Mouse (Mus musculus) Patski (cell line): ENCODE results near the gene Rpf1. TPM values are rescaled to one million over a fixed set of nuclear protein-coding genes. Genes with fewer than 3 reads are reported as not detected.

Experiments used
- ATAC-seq: fragments of 100-300 bp; one replicate; pipeline ENCODE4 v1.8.0; 2021
- CTCF ChIA-PET: fragments of 350-600 bp; sonication (Branson Sonifier 250); formaldehyde crosslinking; loops from one replicate; lab custom pipeline; 2022; ENCODE audit warnings: inconsistent platforms; lab: Charles Lee
- POLR2A ChIA-PET: fragments of 350-600 bp; sonication (Branson Sonifier 250); formaldehyde crosslinking; loops from one replicate; lab custom pipeline; 2022; ENCODE audit warnings: antibody characterized with exemption, inconsistent platforms; lab: Charles Lee
- DNase-seq: peaks from one replicate; pipeline ENCODE4 v3.0.0-alpha.2; 2011; ENCODE audit warnings: low read depth, low spot score
- H3K27me3 ChIP-seq: fragments of 371-371 bp; one replicate; pipeline ENCODE4 v1.5.1; 2021
- CTCF ChIP-seq: fragments of 100-300 bp; IDR thresholded peaks from one replicate; pipeline ENCODE4 v1.5.1; 2021
- in situ Hi-C: fragments of 300-500 bp; cut with MboI; formaldehyde crosslinking; loops from 3 replicates; pipeline ENCODE4 v1.11.1; 2018; ENCODE audit warnings: low pct_unique_long_range_greater_than_20kb, mixed read lengths
- polyA plus RNA-seq: library from polyadenylated mRNA; unstranded; gene quantifications from one replicate; pipeline ENCODE4 v1.2.3, GENCODE M21; 2021

Gene Rpf1
- polyA plus RNA-seq, 1 experiment from 2014 or later, result 78.9 TPM

DNA sequence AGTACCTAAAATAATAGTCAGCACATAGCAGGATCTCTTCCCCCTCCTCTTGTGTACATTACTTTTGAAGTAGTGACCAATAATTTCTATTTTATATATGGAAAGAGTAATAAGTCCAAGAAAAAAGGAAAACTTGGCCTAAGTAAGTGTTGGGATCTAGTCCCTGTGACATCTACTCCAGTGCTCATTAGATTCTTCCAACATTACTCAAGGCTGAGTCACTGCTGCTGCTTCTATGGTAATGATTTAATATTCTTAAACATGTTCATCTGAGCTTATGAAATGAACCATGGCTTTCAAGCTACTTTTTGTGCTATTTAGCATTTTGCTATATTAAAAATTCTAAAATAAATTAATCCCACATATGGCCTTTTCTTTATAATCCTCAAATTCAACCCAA, 47.5 kb downstream of the Rpf1 start:
- in situ Hi-C loops, result no loop called here
- ChIA-PET POLR2A (interaction anchor here (0.7 to 1.2 kb wide), 2 partner anchors 17 to 26 kb away, joined by 3 read pairs; partner anchors contain the start of genes Gng5 and Spata1), CTCF (interaction anchor here (1.1 to 3.5 kb wide), 11 partner anchors 9 to 472 kb away, joined by 3 to 24 read pairs (median 5); partner anchors contain the start of gene Ctbs)
- ATAC-seq (peak; percentile 69), DNase-seq (no peak)
- H3K27me3 ChIP-seq, result no peaks in the 10 kb centered on the region
- no peak for TF ChIP-seq CTCF

DNA sequence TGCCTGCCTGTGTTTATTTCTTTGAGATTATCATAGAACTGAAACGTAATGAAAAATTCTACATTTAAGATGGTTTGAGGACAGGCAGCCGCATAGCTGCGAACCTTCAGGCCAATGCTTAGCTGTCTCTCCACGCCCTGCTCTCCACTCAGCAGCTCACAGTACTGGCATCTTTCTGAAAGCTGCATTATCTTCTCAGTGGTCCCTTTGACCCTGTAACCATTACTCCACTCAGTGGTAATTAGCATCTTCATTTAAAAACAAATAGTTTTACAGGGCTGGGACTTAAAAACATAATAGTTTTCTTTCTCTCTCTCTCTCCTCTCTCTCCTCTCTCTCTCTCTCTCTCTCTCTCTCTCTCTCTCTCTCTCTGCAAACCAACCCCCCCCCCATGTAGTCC, 48.6 kb downstream of the Rpf1 start:
- TF ChIP-seq CTCF, result no peak
- ChIA-PET POLR2A (no interaction called here), CTCF (interaction anchor here (0.9 to 3.5 kb wide), 4 partner anchors 8 to 21 kb away, joined by 3 to 24 read pairs (median 12); no protein-coding TSS in a partner anchor)
- H3K27me3 ChIP-seq, result no peaks in the 10 kb centered on the region
- in situ Hi-C loops, result no loop called here
- DNase-seq (no peak), ATAC-seq (no peak)

DNA sequence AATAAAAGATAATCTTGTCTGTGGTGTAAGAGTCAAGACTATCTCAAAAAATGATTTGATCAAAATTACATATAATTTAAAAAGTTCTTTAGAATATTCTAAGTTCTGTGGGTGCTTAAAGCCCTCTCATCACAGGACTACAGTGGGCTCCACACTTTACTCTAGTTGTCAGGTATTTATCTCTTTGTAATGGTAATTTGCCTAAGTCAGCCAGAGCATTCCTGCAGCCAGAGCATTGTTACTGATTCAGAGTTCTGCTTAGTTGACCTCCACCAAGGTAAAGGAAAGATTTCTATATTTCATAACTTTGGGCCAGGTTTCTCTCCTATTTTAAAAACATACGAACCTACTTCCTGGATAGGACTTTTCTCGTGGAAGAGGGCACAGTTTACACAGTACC, 52.0 kb downstream of the Rpf1 start:
- ChIA-PET POLR2A (interaction anchor here (0.5 to 0.7 kb wide), 2 partner anchors 8 to 80 kb away, joined by 5 to 7 read pairs; no protein-coding TSS in a partner anchor), CTCF (interaction anchor here (1.0 to 1.3 kb wide), 3 partner anchors 12 to 79 kb away, joined by 3 to 5 read pairs (median 4); no protein-coding TSS in a partner anchor)
- DNase-seq (no peak), ATAC-seq (no peak)
- no peaks in the 10 kb centered on the region for H3K27me3 ChIP-seq
- no peak for TF ChIP-seq CTCF
- in situ Hi-C loops, result no loop called here

DNA sequence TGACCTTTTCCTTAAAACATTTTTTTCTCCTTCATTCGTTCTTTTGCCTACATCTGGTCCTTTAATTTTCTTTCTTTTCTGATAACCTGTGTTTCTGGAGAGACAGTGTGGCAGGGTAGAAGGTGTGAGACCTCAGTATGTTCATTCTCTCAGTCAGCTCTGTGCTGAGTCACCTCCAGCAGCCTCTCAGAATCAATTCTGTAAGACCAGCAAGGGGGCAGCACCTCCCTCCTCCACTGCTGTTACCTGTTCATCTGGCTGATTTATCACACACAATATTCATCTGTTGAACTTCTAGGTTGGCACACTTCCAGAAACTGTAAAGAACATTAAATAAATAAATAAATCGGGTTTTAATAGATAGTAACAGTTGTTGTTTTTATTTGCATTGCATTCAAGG, 58.3 kb downstream of the Rpf1 start:
- no peaks in the 10 kb centered on the region for H3K27me3 ChIP-seq
- peak; percentile 61 for TF ChIP-seq CTCF
- POLR2A ChIA-PET, result no interaction called here
- ATAC-seq (no peak), DNase-seq (no peak)
- in situ Hi-C loops, result no loop called here
- CTCF ChIA-PET, result interaction anchor here (1.2 to 2.5 kb wide), 7 partner anchors 9 to 32 kb away, joined by 3 to 10 read pairs (median 5); partner anchors contain the start of gene Ctbs

Other genes starting within 250 kb of the Rpf1 start
- 30.8 TPM for gene Ssx2ip, start 116.8 kb downstream of the Rpf1 start, polyA plus RNA-seq
- gene Ctbs, start 71.6 kb downstream of the Rpf1 start, polyA plus RNA-seq, result 25.0 TPM
- 8.9 TPM for gene Spata1, start 21.7 kb downstream of the Rpf1 start, polyA plus RNA-seq
- gene Gng5, start 21.6 kb downstream of the Rpf1 start, polyA plus RNA-seq, result 527 TPM
- gene Uox, start 49.0 kb upstream of the Rpf1 start, polyA plus RNA-seq, result 2.9 TPM
- 0.03 TPM for gene Dnase2b, start 94.2 kb upstream of the Rpf1 start, polyA plus RNA-seq
- 0.44 TPM for gene 4930503B20Rik, start 129.9 kb upstream of the Rpf1 start, polyA plus RNA-seq
- not detected for gene Samd13, start 164.2 kb upstream of the Rpf1 start, polyA plus RNA-seq